25 mouse cellular contexts compared by ENCODE assay signal in genomic region chr16:66407445-66407844, GRCm38 (mm10).
"Had no signal": no experiment of that assay in that cellular context is flagged by ENCODE, and none has a peak within 500 bp of the region (broad histone marks: within the 10 kb centered on the region; RNA-seq: fewer than 3 reads in every experiment).

No protein-coding gene starts in this region.

- H3K9me3 ChIP-seq: embryonic facial prominence, embryonic 10.5 days; embryonic facial prominence, embryonic 12.5 days; embryonic facial prominence, embryonic 13.5 days; embryonic facial prominence, embryonic 15.5 days; forebrain, embryonic 10.5 days; forebrain, embryonic 12.5 days; forebrain, embryonic 13.5 days; forebrain, embryonic 15.5 days; heart, embryonic 10.5 days had no signal

- H3K4me3 ChIP-seq: embryonic facial prominence, embryonic 10.5 days; embryonic facial prominence, embryonic 12.5 days; embryonic facial prominence, embryonic 13.5 days; embryonic facial prominence, embryonic 15.5 days; erythroblast, embryonic 14.5 days; forebrain, embryonic 10.5 days; forebrain, embryonic 12.5 days; forebrain, embryonic 13.5 days; forebrain, embryonic 15.5 days; gastrocnemius, adult 2 months; heart, adult 2 months; heart, embryonic 10.5 days had no signal

- H3K27ac ChIP-seq: embryonic facial prominence, embryonic 10.5 days; embryonic facial prominence, embryonic 12.5 days; embryonic facial prominence, embryonic 13.5 days; embryonic facial prominence, embryonic 15.5 days; forebrain, embryonic 10.5 days; forebrain, embryonic 12.5 days; forebrain, embryonic 13.5 days; forebrain, embryonic 15.5 days; gastrocnemius, adult 2 months; heart, adult 2 months; heart, embryonic 10.5 days had no signal

- H3K4me1 ChIP-seq: embryonic facial prominence, embryonic 10.5 days; embryonic facial prominence, embryonic 12.5 days; embryonic facial prominence, embryonic 13.5 days; embryonic facial prominence, embryonic 15.5 days; forebrain, embryonic 10.5 days; forebrain, embryonic 12.5 days; forebrain, embryonic 13.5 days; forebrain, embryonic 15.5 days; heart, embryonic 10.5 days had no signal

- DNase-seq: cerebellum, adult 9-10 months; cerebellum, adult 9-11 months; cerebellum, postnatal 10 days; cerebellum, postnatal 14 days; cerebellum, postnatal 25 days; cerebellum, postnatal 36 days; forebrain, postnatal 0 days; gastrocnemius, adult 2 months; gastrocnemius, postnatal 10 days; gastrocnemius, postnatal 14 days; gastrocnemius, postnatal 25 days; gastrocnemius, postnatal 36 days; heart, adult 11 months; heart, adult 18-20 months; heart, adult 2 months had no signal

- H3K27me3 ChIP-seq: embryonic facial prominence, embryonic 12.5 days; embryonic facial prominence, embryonic 13.5 days; embryonic facial prominence, embryonic 15.5 days; forebrain, embryonic 12.5 days; forebrain, embryonic 13.5 days; forebrain, embryonic 15.5 days had no signal

- H3K36me3 ChIP-seq: embryonic facial prominence, embryonic 10.5 days; embryonic facial prominence, embryonic 12.5 days; embryonic facial prominence, embryonic 13.5 days; embryonic facial prominence, embryonic 15.5 days; forebrain, embryonic 10.5 days; forebrain, embryonic 12.5 days; forebrain, embryonic 15.5 days; heart, embryonic 10.5 days had no signal

- H3K9ac ChIP-seq: embryonic facial prominence, embryonic 12.5 days; embryonic facial prominence, embryonic 13.5 days; embryonic facial prominence, embryonic 15.5 days; forebrain, embryonic 12.5 days; forebrain, embryonic 13.5 days; forebrain, embryonic 15.5 days; forebrain, postnatal 0 days had no signal
